Comparison of ENCODE assay signal across 7 mouse cellular contexts in the genomic region with DNA sequence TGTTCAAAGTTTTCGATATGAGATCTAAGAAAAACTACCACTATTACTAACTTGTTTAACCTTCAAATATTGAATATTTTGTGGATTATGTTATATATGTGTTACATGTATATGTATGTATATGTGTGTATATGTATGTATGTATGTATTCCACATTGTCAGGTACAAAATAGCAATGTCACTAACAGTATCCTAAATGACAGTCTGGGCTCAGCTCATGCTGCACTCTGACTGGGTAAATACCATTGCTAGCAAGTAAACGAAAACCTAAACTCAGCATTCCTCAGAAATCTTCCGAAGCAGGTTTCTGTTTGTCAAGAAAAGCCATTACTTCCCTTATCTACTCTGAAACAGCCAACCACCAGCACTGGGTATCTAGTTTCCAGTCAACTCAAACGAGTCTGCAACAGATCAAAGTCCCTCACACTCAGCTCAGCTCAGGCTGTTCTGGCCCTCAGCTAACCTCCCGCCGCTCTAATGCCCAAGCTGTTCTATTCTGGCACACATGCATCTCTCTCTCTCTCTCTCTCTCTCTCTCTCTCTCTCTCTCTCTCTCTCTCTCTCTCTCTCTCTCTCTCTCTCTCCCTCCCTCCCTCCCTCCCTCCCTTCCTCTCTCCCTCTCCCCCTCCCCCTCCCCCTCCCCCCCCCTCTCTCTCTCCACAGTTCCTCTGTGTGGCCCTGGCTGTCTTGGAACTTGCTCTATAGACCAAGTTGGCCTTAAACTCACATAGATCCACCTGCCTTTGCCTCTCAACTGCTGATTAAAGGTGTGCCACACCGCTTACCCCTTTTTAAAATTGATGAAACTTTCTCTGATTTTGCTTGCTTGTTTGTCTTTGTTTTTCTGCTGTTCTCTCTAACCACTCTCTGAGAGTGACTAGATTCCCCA. TPM values are rescaled to one million over a fixed set of nuclear protein-coding genes. Genes with fewer than 3 reads are reported as not detected.
DNase-seq lines count a peak whose midpoint lies in the region; ATAC-seq and TF ChIP-seq lines count a peak whose summit lies in the region.

No protein-coding gene starts in this region.

- WGBS in heart, postnatal 0 days: 27% methylated on average over 7 of the region's 7 CpGs
- 22% methylated on average over 7 of the region's 7 CpGs for whole genome bisulfite sequencing in limb, embryonic 11.5 days
- WGBS in stomach, postnatal 0 days: 17% methylated on average over 7 of the region's 7 CpGs

- no peaks in the 10 kb centered on the region for H3K4me1 ChIP-seq in heart, postnatal 0 days (ENCODE audit: control insufficient read depth, insufficient read depth)
- no peaks in the 10 kb centered on the region for H3K4me1 ChIP-seq in limb, embryonic 11.5 days (ENCODE audit: control insufficient read depth, insufficient read depth, low read length)
- no peaks in the 10 kb centered on the region for H3K4me1 ChIP-seq in stomach, postnatal 0 days (replicated peaks; ENCODE audit: control insufficient read depth, insufficient read depth)

- peak; percentile 9 for DNase-seq in retina, postnatal 1 day
- DNase-seq in retina, embryonic 14.5 days (ENCODE audit: low spot score): no peak
- DNase-seq in heart, postnatal 0 days (ENCODE audit: low spot score): peak; percentile 31
- peak; percentile 65 for DNase-seq in limb, embryonic 11.5 days (ENCODE audit: low spot score)
- DNase-seq in stomach, postnatal 0 days (ENCODE audit: low spot score): peak; percentile 82
- no peak for DNase-seq in MN1 (ENCODE audit: low spot score)
- no peak for DNase-seq in left cerebral cortex, postnatal 14 days (ENCODE audit: low spot score in 2 of 2)

- no peak for TF ChIP-seq EP300 in heart, postnatal 0 days (IDR thresholded peaks at IDR 0.05; ENCODE audit: low read depth)
- TF ChIP-seq EP300 in stomach, postnatal 0 days (optimal IDR thresholded peaks at IDR 0.05): no peak

- no peaks in the 10 kb centered on the region for H3K9me3 ChIP-seq in heart, postnatal 0 days (replicated peaks; ENCODE audit: control insufficient read depth, low read length)
- no peaks in the 10 kb centered on the region for H3K9me3 ChIP-seq in limb, embryonic 11.5 days (ENCODE audit: control insufficient read depth, low read length)
- H3K9me3 ChIP-seq in stomach, postnatal 0 days (ENCODE audit: control insufficient read depth, low read length): no peaks in the 10 kb centered on the region

- 0 out of 2 replicates have a peak overlapping the region, but pooled peaks have one; percentile 15 for H3K4me3 ChIP-seq in heart, postnatal 0 days (ENCODE audit: low read depth, low read length)
- no peak overlapping the region for H3K4me3 ChIP-seq in limb, embryonic 11.5 days (ENCODE audit: low read depth, low read length)
- H3K4me3 ChIP-seq in stomach, postnatal 0 days (ENCODE audit: low read depth, low read length): no peak overlapping the region

- H3K36me3 ChIP-seq in heart, postnatal 0 days (replicated peaks; ENCODE audit: control insufficient read depth, insufficient read depth, low read length): no peaks in the 10 kb centered on the region
- H3K36me3 ChIP-seq in limb, embryonic 11.5 days (ENCODE audit: control insufficient read depth, insufficient read depth, low read length): no peaks in the 10 kb centered on the region
- H3K36me3 ChIP-seq in stomach, postnatal 0 days (ENCODE audit: control insufficient read depth, insufficient read depth, low read length): no peaks in the 10 kb centered on the region

- H3K27ac ChIP-seq in heart, postnatal 0 days (ENCODE audit: low read depth): no peak overlapping the region
- no peak overlapping the region for H3K27ac ChIP-seq in limb, embryonic 11.5 days (replicated peaks; ENCODE audit: low read depth, low read length)
- H3K27ac ChIP-seq in stomach, postnatal 0 days (replicated peaks): no peak overlapping the region

- TF ChIP-seq CTCF in heart, postnatal 0 days (IDR thresholded peaks at IDR 0.05; ENCODE audit: low read depth): no peak
- TF ChIP-seq CTCF in stomach, postnatal 0 days (IDR thresholded peaks at IDR 0.05; ENCODE audit: low read depth): no peak

- H3K9ac ChIP-seq in heart, postnatal 0 days (replicated peaks; ENCODE audit: low read depth, low read length): no peak overlapping the region
- no peak overlapping the region for H3K9ac ChIP-seq in limb, embryonic 11.5 days (ENCODE audit: low read length)
- no peak overlapping the region for H3K9ac ChIP-seq in stomach, postnatal 0 days (ENCODE audit: low read length)

- H3K4me2 ChIP-seq in heart, postnatal 0 days (ENCODE audit: low read depth, low read length): peak overlapping the region; percentile 44
- no peak overlapping the region for H3K4me2 ChIP-seq in limb, embryonic 11.5 days (ENCODE audit: low read depth, severe bottlenecking)
- 0 out of 2 replicates have a peak overlapping the region, but pooled peaks have one; percentile 18 for H3K4me2 ChIP-seq in stomach, postnatal 0 days (replicated peaks; ENCODE audit: low read depth)

- intact Hi-C loops in left cerebral cortex, postnatal 14 days (cut with DNase I): no loop called here

- peak; percentile 64; the same call in 1 of the 2 replicates for ATAC-seq in heart, postnatal 0 days (ENCODE audit: insufficient read depth, low read depth)
- ATAC-seq in limb, embryonic 11.5 days (ENCODE audit: insufficient number of reproducible peaks, low FRiP score, low TSS enrichment, low read depth): no peak
- peak; percentile 96 for ATAC-seq in stomach, postnatal 0 days (ENCODE audit: low FRiP score, low TSS enrichment)

- H3K27me3 ChIP-seq in heart, postnatal 0 days (ENCODE audit: control insufficient read depth, insufficient read depth, low read length): no peaks in the 10 kb centered on the region
- no peaks in the 10 kb centered on the region for H3K27me3 ChIP-seq in limb, embryonic 11.5 days (ENCODE audit: control insufficient read depth, insufficient read depth, low read length)
- H3K27me3 ChIP-seq in stomach, postnatal 0 days (ENCODE audit: control insufficient read depth, insufficient read depth, low read length): no peaks in the 10 kb centered on the region

RNA-seq across cellular contexts. Expression of gene Smc2, which starts 9.5 kb away (rescaled TPM):
- 28.4 and 35.1 TPM in 2 replicates for total RNA-seq in heart, postnatal 0 days (2014; rRNA removed; ENCODE audit: low replicate concordance)
- polyA plus RNA-seq in heart, postnatal 0 days (2015; fragmentation: Nextera tagmentation; extraction: Ambion mirVana): 42.8 and 48.6 TPM in 2 replicates
- 239 and 240 TPM in 2 replicates for polyA plus RNA-seq in limb, embryonic 11.5 days (2014; fragmentation: Nextera tagmentation; extraction: Ambion mirVana)
- 44.5 and 60.1 TPM in 2 replicates for polyA plus RNA-seq in stomach, postnatal 0 days (2015; fragmentation: Nextera tagmentation; extraction: Ambion mirVana)
- total RNA-seq in left cerebral cortex, postnatal 14 days (2021): 1 to 10 TPM; 5.7 to 6.3 TPM

Comparison
In these comparisons a context has a peak if more than half of its experiments do, and no peak if none do; other contexts are left out.
1. DNase-seq: peak in retina, postnatal 1 day (single experiment), heart, postnatal 0 days (single experiment), limb, embryonic 11.5 days (single experiment) and stomach, postnatal 0 days (single experiment); none in retina, embryonic 14.5 days (single experiment), MN1 (single experiment) and left cerebral cortex, postnatal 14 days (0 of 2).